Mouse (Mus musculus): ENCODE measurements around the gene Lect2. TPM values are rescaled to one million over a fixed set of nuclear protein-coding genes. Genes with fewer than 3 reads are reported as not detected.
A peak's percentile ranks its signal among the peaks of the same experiment; 100 is the strongest.

Lect2 gene
- total and polyA plus RNA-seq, 2 experiments = 106 to 425 TPM

DNA sequence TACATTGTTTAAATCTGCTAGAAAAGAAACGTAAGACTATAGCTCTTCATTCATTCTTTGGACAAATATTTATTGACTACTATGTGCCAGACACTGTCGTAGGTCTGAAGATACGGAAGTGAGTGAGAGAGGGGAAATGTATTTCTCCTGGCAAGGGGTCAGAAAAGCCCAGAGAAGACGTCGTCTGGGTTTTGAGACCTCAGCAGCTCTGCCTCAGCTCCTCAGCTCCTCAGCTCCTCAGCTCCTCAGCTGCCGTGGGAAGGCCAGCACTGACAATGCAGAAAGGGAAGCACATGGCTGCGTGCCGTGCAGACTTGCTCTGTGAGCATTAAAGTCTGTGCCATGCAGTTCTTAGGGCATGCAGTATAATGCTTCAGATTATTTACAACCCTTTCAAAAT is 18.6 kb downstream of the Lect2 start:
- no peak for DNase-seq (ENCODE audit: extremely low read depth, low read depth, low spot score)
- Histone ChIP-seq H3K9ac (ENCODE audit: low read depth, low read length) (no peak overlapping the region), H3K4me3 (ENCODE audit: insufficient read depth, low read depth, low read length) (no peak overlapping the region), H3K27ac (replicated peaks; ENCODE audit: insufficient read depth, low read depth, low read length) (no peak overlapping the region), H3K79me2 (ENCODE audit: control insufficient read depth, insufficient read depth, low read length) (no peaks in the 10 kb centered on the region), H3K27me3 (ENCODE audit: control insufficient read depth, insufficient read depth, low read length) (no peaks in the 10 kb centered on the region), H3K4me1 (ENCODE audit: control insufficient read depth, insufficient read depth, low read length) (no peaks in the 10 kb centered on the region), H3K36me3 (ENCODE audit: control insufficient read depth, insufficient read depth, low read length) (no peaks in the 10 kb centered on the region)
- TF ChIP-seq POLR2A (IDR thresholded peaks at IDR 0.05; ENCODE audit: extremely low read depth, insufficient read depth, low read length) (no peak), CTCF (IDR thresholded peaks at IDR 0.05; ENCODE audit: low read depth, low read length) (no peak)
- 77% methylated on average over 8 of the region's 8 CpGs for WGBS

DNA sequence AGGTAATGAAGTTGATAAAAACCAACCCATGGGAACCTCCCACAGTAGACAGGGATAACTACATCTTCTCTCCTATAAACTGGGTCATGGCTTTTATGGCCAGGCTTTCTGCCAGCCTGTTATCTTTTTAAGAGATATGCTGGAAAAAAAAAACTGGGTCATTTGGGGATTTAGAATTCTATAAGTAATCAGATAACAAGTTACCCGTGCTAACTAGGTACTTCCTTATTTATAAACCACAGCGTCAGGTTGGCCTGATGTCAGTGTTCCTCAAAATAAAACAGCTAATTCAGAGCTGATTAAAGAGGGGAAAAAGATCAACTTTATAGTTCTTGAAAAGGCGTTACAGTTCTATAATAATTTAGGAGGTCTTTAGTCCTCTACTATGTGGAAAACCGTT is 19.3 kb downstream of the Lect2 start:
- WGBS = 78% methylated on average over 4 of the region's 4 CpGs

DNA sequence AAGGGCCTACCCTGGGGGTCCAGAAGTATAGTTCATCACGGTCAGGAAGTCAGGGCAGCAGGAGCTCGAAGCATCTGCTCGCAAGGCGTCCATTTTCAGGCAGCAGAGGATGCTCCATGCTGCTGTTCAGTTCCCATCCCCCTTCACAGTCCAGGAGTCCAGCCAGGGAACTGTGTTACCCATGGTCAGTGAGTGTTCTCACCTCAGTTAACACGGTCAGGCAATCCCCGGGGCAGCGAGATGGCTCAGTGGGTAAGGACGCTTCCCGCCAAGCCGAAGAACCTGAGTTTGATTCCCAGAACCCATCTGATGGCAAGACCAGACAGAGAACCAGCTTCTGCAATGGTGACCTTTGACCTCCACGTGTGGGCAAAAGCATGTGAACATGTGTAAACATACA is 20.0 kb downstream of the Lect2 start:
- H3K4me3 ChIP-seq (ENCODE audit: insufficient read depth, low read depth, low read length) = no peak overlapping the region
- H3K9ac ChIP-seq (ENCODE audit: low read depth, low read length) = no peak overlapping the region
- H3K27me3 ChIP-seq (ENCODE audit: control insufficient read depth, insufficient read depth, low read length) = no peaks in the 10 kb centered on the region
- H3K36me3 ChIP-seq (ENCODE audit: control insufficient read depth, insufficient read depth, low read length) = no peaks in the 10 kb centered on the region
- peak; percentile 16 for DNase-seq (ENCODE audit: extremely low read depth, low read depth, low spot score)
- H3K79me2 ChIP-seq (ENCODE audit: control insufficient read depth, insufficient read depth, low read length) = no peaks in the 10 kb centered on the region
- no peak for TF ChIP-seq POLR2A (IDR thresholded peaks at IDR 0.05; ENCODE audit: extremely low read depth, insufficient read depth, low read length)
- no peak overlapping the region for H3K27ac ChIP-seq (replicated peaks; ENCODE audit: insufficient read depth, low read depth, low read length)
- no peaks in the 10 kb centered on the region for H3K4me1 ChIP-seq (ENCODE audit: control insufficient read depth, insufficient read depth, low read length)
- WGBS = 82% methylated on average over 11 of the region's 11 CpGs

More for the DNA sequence above, 19.3 kb downstream of the Lect2 start:
- no peak overlapping the region for H3K9ac ChIP-seq (ENCODE audit: low read depth, low read length)
- no peak overlapping the region for H3K4me3 ChIP-seq (ENCODE audit: insufficient read depth, low read depth, low read length)
- TF ChIP-seq CTCF (IDR thresholded peaks at IDR 0.05; ENCODE audit: low read depth, low read length) = no peak
- no peak for TF ChIP-seq POLR2A (IDR thresholded peaks at IDR 0.05; ENCODE audit: extremely low read depth, insufficient read depth, low read length)
- no peaks in the 10 kb centered on the region for H3K27me3 ChIP-seq (ENCODE audit: control insufficient read depth, insufficient read depth, low read length)
- no peaks in the 10 kb centered on the region for H3K36me3 ChIP-seq (ENCODE audit: control insufficient read depth, insufficient read depth, low read length)
- H3K79me2 ChIP-seq (ENCODE audit: control insufficient read depth, insufficient read depth, low read length) = no peaks in the 10 kb centered on the region
- H3K27ac ChIP-seq (replicated peaks; ENCODE audit: insufficient read depth, low read depth, low read length) = no peak overlapping the region
- no peak for DNase-seq (ENCODE audit: extremely low read depth, low read depth, low spot score)
- H3K4me1 ChIP-seq (ENCODE audit: control insufficient read depth, insufficient read depth, low read length) = no peaks in the 10 kb centered on the region

DNA sequence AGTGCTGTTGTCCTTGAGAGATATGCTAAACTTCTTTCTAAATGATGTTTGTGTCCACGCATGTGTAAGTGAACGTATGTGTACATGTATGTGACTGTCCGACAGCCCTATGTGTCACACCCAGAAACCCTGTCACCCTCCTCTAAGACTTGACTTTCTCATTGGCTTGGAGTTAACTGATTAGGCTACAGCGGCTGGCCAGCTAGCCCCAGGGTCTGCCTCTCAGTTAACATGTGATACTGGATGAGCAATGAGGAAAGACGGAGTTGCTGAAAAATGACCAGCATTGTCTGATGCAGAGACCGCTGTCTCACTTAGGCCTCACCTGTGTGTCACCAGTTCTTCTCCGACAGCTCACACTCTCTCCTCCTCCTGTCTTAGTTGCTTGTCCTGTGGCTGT is 20.5 kb downstream of the Lect2 start:
- H3K27me3 ChIP-seq (ENCODE audit: control insufficient read depth, insufficient read depth, low read length) = no peaks in the 10 kb centered on the region
- H3K4me3 ChIP-seq (ENCODE audit: insufficient read depth, low read depth, low read length) = no peak overlapping the region
- 96% methylated on average over 7 of the region's 7 CpGs for WGBS
- no peak for DNase-seq (ENCODE audit: extremely low read depth, low read depth, low spot score)
- H3K36me3 ChIP-seq (ENCODE audit: control insufficient read depth, insufficient read depth, low read length) = no peaks in the 10 kb centered on the region
- no peak overlapping the region for H3K9ac ChIP-seq (ENCODE audit: low read depth, low read length)
- H3K79me2 ChIP-seq (ENCODE audit: control insufficient read depth, insufficient read depth, low read length) = no peaks in the 10 kb centered on the region
- H3K4me1 ChIP-seq (ENCODE audit: control insufficient read depth, insufficient read depth, low read length) = 0 out of 2 replicates have a peak, but pooled peaks cover under 1% of the 10 kb centered on the region
- TF ChIP-seq POLR2A (IDR thresholded peaks at IDR 0.05; ENCODE audit: extremely low read depth, insufficient read depth, low read length) (no peak), CTCF (IDR thresholded peaks at IDR 0.05; ENCODE audit: low read depth, low read length) (no peak)
- H3K27ac ChIP-seq (replicated peaks; ENCODE audit: insufficient read depth, low read depth, low read length) = no peak overlapping the region

DNA sequence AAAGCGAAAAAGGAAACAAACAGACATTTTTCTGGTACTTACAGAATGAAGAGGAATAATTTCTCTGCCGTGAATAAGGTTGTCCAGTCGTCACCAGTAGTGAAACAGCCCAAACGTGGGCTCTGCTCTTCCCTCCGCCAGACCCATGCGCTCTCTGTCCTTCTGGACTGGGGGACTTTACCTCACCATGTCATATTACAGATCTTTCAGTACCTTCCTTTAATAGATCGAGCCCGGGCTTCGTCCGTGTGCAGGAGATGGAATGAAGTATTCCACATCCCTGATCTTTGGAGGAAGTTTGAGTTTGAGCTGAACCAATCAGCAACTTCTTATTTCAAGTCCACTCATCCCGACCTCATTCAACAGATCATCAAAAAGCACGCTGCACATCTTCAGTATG is 21.4 kb downstream of the Lect2 start:
- Histone ChIP-seq H3K36me3 (ENCODE audit: control insufficient read depth, insufficient read depth, low read length) (no peaks in the 10 kb centered on the region), H3K27me3 (ENCODE audit: control insufficient read depth, insufficient read depth, low read length) (no peaks in the 10 kb centered on the region), H3K79me2 (ENCODE audit: control insufficient read depth, insufficient read depth, low read length) (no peaks in the 10 kb centered on the region), H3K4me1 (ENCODE audit: control insufficient read depth, insufficient read depth, low read length) (0 out of 2 replicates have a peak, but pooled peaks cover 2% of the 10 kb centered on the region), H3K4me3 (ENCODE audit: insufficient read depth, low read depth, low read length) (no peak overlapping the region), H3K27ac (replicated peaks; ENCODE audit: insufficient read depth, low read depth, low read length) (no peak overlapping the region), H3K9ac (ENCODE audit: low read depth, low read length) (no peak overlapping the region)
- DNase-seq (ENCODE audit: extremely low read depth, low read depth, low spot score) = no peak
- 91% methylated on average over 12 of the region's 12 CpGs for WGBS
- TF ChIP-seq POLR2A (IDR thresholded peaks at IDR 0.05; ENCODE audit: extremely low read depth, insufficient read depth, low read length) = no peak
- TF ChIP-seq CTCF (IDR thresholded peaks at IDR 0.05; ENCODE audit: low read depth, low read length) = no peak

DNA sequence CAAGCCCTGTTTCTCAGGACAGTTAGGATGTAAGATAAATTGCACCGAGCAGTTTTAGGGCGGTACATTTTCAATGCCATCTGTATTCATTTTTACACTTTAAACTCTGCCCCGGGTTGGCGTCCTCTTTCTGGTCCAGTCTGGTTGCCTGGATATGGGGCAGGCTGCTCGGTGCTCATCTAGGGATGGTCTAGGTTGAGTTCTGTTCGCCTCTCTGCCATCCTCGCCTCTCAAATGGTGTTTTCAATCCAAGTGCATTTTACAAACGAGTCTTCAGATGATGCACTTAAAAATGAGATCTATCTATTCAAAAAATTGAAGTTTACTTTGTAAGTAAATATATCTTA is 25.5 kb downstream of the Lect2 start:
- H3K27ac ChIP-seq (replicated peaks; ENCODE audit: insufficient read depth, low read depth, low read length) = no peak overlapping the region
- TF ChIP-seq CTCF (IDR thresholded peaks at IDR 0.05; ENCODE audit: low read depth, low read length) = no peak
- TF ChIP-seq POLR2A (IDR thresholded peaks at IDR 0.05; ENCODE audit: extremely low read depth, insufficient read depth, low read length) = no peak
- no peaks in the 10 kb centered on the region for H3K27me3 ChIP-seq (ENCODE audit: control insufficient read depth, insufficient read depth, low read length)
- DNase-seq (ENCODE audit: extremely low read depth, low read depth, low spot score) = peak; percentile 21
- H3K36me3 ChIP-seq (ENCODE audit: control insufficient read depth, insufficient read depth, low read length) = no peaks in the 10 kb centered on the region
- no peaks in the 10 kb centered on the region for H3K79me2 ChIP-seq (ENCODE audit: control insufficient read depth, insufficient read depth, low read length)
- H3K4me1 ChIP-seq (ENCODE audit: control insufficient read depth, insufficient read depth, low read length) = 0 out of 2 replicates have a peak, but pooled peaks cover 2% of the 10 kb centered on the region
- H3K4me3 ChIP-seq (ENCODE audit: insufficient read depth, low read depth, low read length) = peak overlapping the region; percentile 55
- peak overlapping the region; percentile 75 for H3K9ac ChIP-seq (ENCODE audit: low read depth, low read length)
- WGBS = 5% methylated on average over 8 of the region's 8 CpGs

Measured in liver, adult 2 months (tissue).